21 mouse cellular contexts compared by ENCODE assay signal in genomic region chr7:58367384-58367783, GRCm38 (mm10).
A peak's percentile ranks its signal among the peaks of the same experiment; 100 is the strongest.
DNase-seq lines count a peak whose midpoint lies in the region; ATAC-seq lines count a peak whose summit lies in the region.
"Had no signal": no experiment of that assay in that cellular context is flagged by ENCODE, and none has a peak within 500 bp of the region (broad histone marks: within the 10 kb centered on the region; RNA-seq: fewer than 3 reads in every experiment).

No protein-coding gene starts in this region.

- no peak for DNase-seq in frontal cortex, postnatal 14 days (ENCODE audit: low spot score in 2 of 2)
- peak; percentile 2 to 4 for DNase-seq in heart, adult 18-20 months
- DNase-seq in heart, embryonic 10.5 days (ENCODE audit: low spot score), result no peak
- peak; percentile 21 to 26 for DNase-seq in right cerebral cortex, postnatal 10 days (ENCODE audit: low spot score in 2 of 2)
- no peak for DNase-seq in right cerebral cortex, postnatal 4 days
- peak; percentile 6 for DNase-seq in right cerebral cortex, postnatal 25 days
- no peak for DNase-seq in embryo, embryonic 9.5 days (ENCODE audit: extremely low spot score)
- DNase-seq: adrenal gland, adult 2 months; adrenal gland, postnatal 14 days; cerebellum, adult 11-12 months; cerebellum, adult 2 months; cerebellum, adult 9-10 months; cerebellum, postnatal 25 days had no signal

- H3K4me1 ChIP-seq in heart, embryonic 10.5 days, result no peaks in the 10 kb centered on the region
- H3K4me1 ChIP-seq: embryonic facial prominence, embryonic 13.5 days; embryonic facial prominence, embryonic 15.5 days; forebrain, embryonic 10.5 days; forebrain, embryonic 12.5 days had no signal

- H3K27me3 ChIP-seq in heart, embryonic 10.5 days (ENCODE audit: insufficient read depth, poor library complexity, severe bottlenecking), result no peaks in the 10 kb centered on the region
- H3K27me3 ChIP-seq: embryonic facial prominence, embryonic 13.5 days; embryonic facial prominence, embryonic 15.5 days; forebrain, embryonic 12.5 days had no signal

- no peak overlapping the region for H3K4me3 ChIP-seq in heart, embryonic 10.5 days
- H3K4me3 ChIP-seq: embryonic facial prominence, embryonic 13.5 days; embryonic facial prominence, embryonic 15.5 days; erythroblast, embryonic 14.5 days; forebrain, embryonic 10.5 days; forebrain, embryonic 12.5 days had no signal

- peak; percentile 62 for ATAC-seq in frontal cortex, adult (ENCODE audit: low TSS enrichment)
- ATAC-seq: forebrain, embryonic 14.5 days; forebrain, embryonic 16.5 days had no signal

- no peak overlapping the region for H3K27ac ChIP-seq in heart, embryonic 10.5 days
- H3K27ac ChIP-seq: embryonic facial prominence, embryonic 13.5 days; embryonic facial prominence, embryonic 15.5 days; forebrain, embryonic 10.5 days; forebrain, embryonic 12.5 days had no signal

- 69% methylated on average over 1 of the region's 1 CpGs for WGBS in heart, embryonic 10.5 days

- no peaks in the 10 kb centered on the region for H3K36me3 ChIP-seq in heart, embryonic 10.5 days
- H3K36me3 ChIP-seq: embryonic facial prominence, embryonic 13.5 days; embryonic facial prominence, embryonic 15.5 days; forebrain, embryonic 10.5 days; forebrain, embryonic 12.5 days had no signal

- no peaks in the 10 kb centered on the region for H3K9me3 ChIP-seq in heart, embryonic 10.5 days
- H3K9me3 ChIP-seq: embryonic facial prominence, embryonic 13.5 days; embryonic facial prominence, embryonic 15.5 days; forebrain, embryonic 10.5 days; forebrain, embryonic 12.5 days had no signal

Comparison
In these comparisons a context has a peak if more than half of its experiments do, and no peak if none do; other contexts are left out.
1. DNase-seq: peak in heart, adult 18-20 months (2 of 2), right cerebral cortex, postnatal 10 days (2 of 2) and right cerebral cortex, postnatal 25 days (single experiment); none in frontal cortex, postnatal 14 days (0 of 2), heart, embryonic 10.5 days (single experiment), right cerebral cortex, postnatal 4 days (single experiment) and embryo, embryonic 9.5 days (single experiment).